Mouse (Mus musculus) spleen, postnatal 14 days (tissue): ENCODE measurements at regions not wholly inside any gene's neighbourhood (a gene's known extent, or its start where the extent isn't known, plus 50 kb on each side); places are given as distances from the start of the nearest gene placed in this dataset.

Experiments used
- DNase-seq, 2 experiments: peaks; one replicate each; pipeline ENCODE4 v3.0.0; 2021 to 2022; ENCODE audit warnings: low spot score in 2 of 2

- DNase-seq = no peak
These were observed 142.2 kb downstream of the Pax1 start for GRCm38 (mm10) chr2:147503962-147504361.

- DNase-seq = no peak
These were observed 137.0 kb downstream of the Pax1 start for GRCm38 (mm10) chr2:147498731-147499130.

- DNase-seq = no peak
These were observed 94.2 kb downstream of the Pax1 start for GRCm38 (mm10) chr2:147455932-147456331.

GRCm38 (mm10) chr2:147454362-147455257 is 92.9 kb downstream of the Pax1 start:
- DNase-seq = no peak
